Mouse (Mus musculus) intestine, embryonic 15.5 days (tissue): ENCODE measurements around the gene C2cd4b. TPM values are rescaled to one million over a fixed set of nuclear protein-coding genes. Genes with fewer than 3 reads are reported as not detected.
"Not testable (repeated sequence)": the region's sequence is repeated elsewhere in the genome, so short reads cannot be mapped to it uniquely, and the experiment has no call there.

Source experiments
- ATAC-seq: fragments of 200-750 bp; cut with Nextera tagmentation; 2 replicates; pipeline ENCODE4 v1.8.0; 2017; ENCODE audit warnings: moderate TSS enrichment, moderate library complexity
- H3K27ac ChIP-seq: fragments of 300-500 bp; sonication (generic); 2 replicates; pipeline ENCODE4 v1.5.1; 2015; ENCODE audit warnings: mild to moderate bottlenecking, inconsistent platforms
- H3K27me3 ChIP-seq: fragments of 300-500 bp; sonication (generic); replicated peaks from 2 replicates; pipeline ENCODE4 v1.6.1; 2015; ENCODE audit warnings: inconsistent platforms
- H3K36me3 ChIP-seq: fragments of 300-500 bp; sonication (generic); 2 replicates; pipeline ENCODE4 v1.6.1; 2015; ENCODE audit warnings: inconsistent platforms
- H3K4me1 ChIP-seq: fragments of 300-500 bp; sonication (generic); replicated peaks from 2 replicates; pipeline ENCODE4 v1.6.1; 2015; ENCODE audit warnings: inconsistent platforms
- H3K4me2 ChIP-seq: fragments of 300-500 bp; sonication (generic); replicated peaks from 2 replicates; pipeline ENCODE4 v1.6.1; 2015; ENCODE audit warnings: mild to moderate bottlenecking, inconsistent platforms
- H3K4me3 ChIP-seq: fragments of 300-500 bp; sonication (generic); replicated peaks from 2 replicates; pipeline ENCODE4 v1.5.1; 2015; ENCODE audit warnings: inconsistent platforms
- H3K9ac ChIP-seq: fragments of 300-500 bp; sonication (generic); 2 replicates; pipeline ENCODE4 v1.6.1; 2015; ENCODE audit warnings: inconsistent platforms
- H3K9me3 ChIP-seq: fragments of 300-500 bp; sonication (generic); 2 replicates; pipeline ENCODE4 v1.6.1; 2016; ENCODE audit warnings: inconsistent platforms
- WGBS: fragments of 180-500 bp; shearing (Covaris S2); methylation state at CpG from one replicate; pipeline ENCODE4 v1.1.7; 2015; 5-methylcytosine and 5-hydroxymethylcytosine counted together
- polyA plus RNA-seq: library from polyadenylated mRNA; unstranded; fragments of >200 nt; fragmentation: Nextera tagmentation; extraction: Ambion mirVana; gene quantifications from 2 replicates; pipeline ENCODE4 v1.2.1, GENCODE M21; 2015

C2cd4b gene
- polyA plus RNA-seq, 1 experiment from 2014 or later = 1.3 TPM

GRCm38 (mm10) chr9:67754713-67755112 is 4.5 kb upstream of the C2cd4b start:
- H3K36me3 ChIP-seq = no peaks in the 10 kb centered on the region
- 66% methylated on average over 3 of the region's 3 CpGs for WGBS
- H3K9ac ChIP-seq = no peak overlapping the region
- no peak for ATAC-seq
- H3K4me1 ChIP-seq = 0 out of 2 replicates have a peak, but pooled peaks cover 6% of the 10 kb centered on the region
- no peak overlapping the region for H3K4me3 ChIP-seq
- H3K4me2 ChIP-seq = no peak overlapping the region
- no peaks in the 10 kb centered on the region for H3K9me3 ChIP-seq
- peaks cover 12% of the 10 kb centered on the region for H3K27me3 ChIP-seq
- no peak overlapping the region for H3K27ac ChIP-seq

DNA sequence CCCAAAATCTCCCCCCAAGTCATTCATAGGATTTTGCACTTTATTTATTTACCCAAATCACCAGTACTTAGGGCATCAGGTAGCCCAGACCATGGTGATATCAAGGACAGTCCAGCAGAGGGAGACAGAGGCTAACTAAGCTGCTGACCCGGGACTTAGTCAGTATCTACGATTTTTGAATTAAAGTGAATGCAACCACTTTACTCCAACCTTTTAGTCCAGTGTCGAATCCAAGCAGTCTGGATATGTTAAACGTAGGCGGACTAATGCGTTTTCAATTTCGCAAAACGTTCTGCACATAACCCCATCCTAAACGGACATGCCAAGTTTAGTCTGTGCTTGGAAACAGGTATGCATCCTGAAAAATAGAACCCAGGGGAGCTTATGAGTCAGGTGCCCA is 551 bp upstream of the C2cd4b start:
- no peak overlapping the region for H3K4me3 ChIP-seq
- H3K4me2 ChIP-seq = peak overlapping the region; percentile 94
- H3K9ac ChIP-seq = no peak overlapping the region
- peaks cover 19% of the 10 kb centered on the region for H3K27me3 ChIP-seq
- H3K36me3 ChIP-seq = no peaks in the 10 kb centered on the region
- H3K9me3 ChIP-seq = no peaks in the 10 kb centered on the region
- H3K4me1 ChIP-seq = 0 out of 2 replicates have a peak, but pooled peaks cover 7% of the 10 kb centered on the region
- 0 out of 2 replicates have a peak, but pooled peaks have one; percentile 34 for ATAC-seq
- H3K27ac ChIP-seq = no peak overlapping the region
- 3% methylated on average over 9 of the region's 9 CpGs for WGBS

DNA sequence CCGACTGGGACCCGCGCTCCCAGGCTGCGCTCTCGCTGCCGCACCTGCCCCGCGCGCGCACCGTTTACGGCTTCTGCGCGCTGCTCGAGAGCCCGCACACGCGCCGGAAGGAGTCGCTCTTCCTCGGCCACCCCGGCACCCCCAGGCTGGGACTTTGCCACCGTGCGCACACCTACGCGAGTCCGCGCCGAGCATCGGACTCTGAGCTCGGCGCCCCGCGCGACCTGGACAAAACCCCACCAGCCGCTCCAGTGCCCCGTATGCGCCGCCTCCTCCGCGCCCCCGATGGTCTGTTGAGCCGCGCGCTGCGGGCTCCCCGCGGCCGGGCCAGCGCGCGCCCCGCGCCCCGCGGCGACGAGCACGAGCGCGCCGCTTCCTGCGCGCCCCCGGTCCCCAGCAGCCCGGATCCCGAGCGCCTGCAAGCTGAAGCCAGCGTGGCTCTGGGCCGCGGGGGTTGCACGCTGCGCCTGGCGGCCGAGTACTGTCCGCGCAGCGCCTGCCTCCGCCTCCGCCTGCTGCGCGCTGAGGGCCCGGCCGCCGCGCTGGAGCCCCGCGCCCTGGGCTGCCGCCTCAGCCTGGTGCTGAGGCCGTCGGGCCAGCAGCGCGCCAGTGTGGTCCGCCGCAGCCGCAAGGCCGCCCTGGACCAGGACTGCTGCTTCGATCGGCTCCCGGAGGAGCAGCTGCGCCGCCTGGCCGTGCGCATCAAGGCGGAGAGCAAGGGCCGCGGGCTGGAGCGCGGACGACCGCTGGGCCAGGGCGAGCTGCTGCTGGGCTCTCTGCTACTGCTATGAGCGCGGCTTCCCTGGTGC is 923 bp downstream of the C2cd4b start:
- Histone ChIP-seq H3K4me2 (peak overlapping the region; percentile 94), H3K27me3 (peaks cover 19% of the 10 kb centered on the region), H3K9ac (peak overlapping the region; percentile 50), H3K4me3 (peak overlapping the region; percentile 68)
- ATAC-seq = peak; percentile 87
- under 1% methylated on average over 106 of the region's 114 CpGs for WGBS
- H3K36me3 ChIP-seq, H3K9me3 ChIP-seq, H3K27ac ChIP-seq, H3K4me1 ChIP-seq: not testable (repeated sequence)

DNA sequence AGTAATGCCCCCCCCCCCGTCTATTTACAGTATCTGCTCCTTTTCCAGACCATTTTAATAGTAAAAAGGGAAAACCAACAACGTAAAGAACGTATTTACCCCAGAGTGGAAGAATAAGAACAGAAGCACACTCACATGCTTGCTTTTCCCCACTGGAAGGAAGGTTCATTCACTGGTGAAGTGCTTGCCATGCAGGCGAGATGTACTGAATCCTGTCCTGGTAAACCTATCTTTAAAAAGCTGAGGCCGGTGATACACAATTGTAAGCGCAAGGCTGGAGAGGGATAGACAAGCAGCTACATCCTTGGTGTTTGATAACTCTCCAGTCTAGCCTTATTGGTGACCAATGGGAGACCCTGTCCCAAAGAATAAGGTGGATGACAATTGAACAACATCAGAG is 1.8 kb downstream of the C2cd4b start:
- peaks cover 19% of the 10 kb centered on the region for H3K27me3 ChIP-seq
- H3K27ac ChIP-seq = no peak overlapping the region
- H3K4me1 ChIP-seq = 0 out of 2 replicates have a peak, but pooled peaks cover 7% of the 10 kb centered on the region
- H3K9me3 ChIP-seq = no peaks in the 10 kb centered on the region
- no peak overlapping the region for H3K9ac ChIP-seq
- no peak overlapping the region for H3K4me3 ChIP-seq
- ATAC-seq = no peak
- H3K4me2 ChIP-seq = peak overlapping the region; percentile 94
- H3K36me3 ChIP-seq = no peaks in the 10 kb centered on the region
- WGBS = 74% methylated on average over 6 of the region's 6 CpGs

DNA sequence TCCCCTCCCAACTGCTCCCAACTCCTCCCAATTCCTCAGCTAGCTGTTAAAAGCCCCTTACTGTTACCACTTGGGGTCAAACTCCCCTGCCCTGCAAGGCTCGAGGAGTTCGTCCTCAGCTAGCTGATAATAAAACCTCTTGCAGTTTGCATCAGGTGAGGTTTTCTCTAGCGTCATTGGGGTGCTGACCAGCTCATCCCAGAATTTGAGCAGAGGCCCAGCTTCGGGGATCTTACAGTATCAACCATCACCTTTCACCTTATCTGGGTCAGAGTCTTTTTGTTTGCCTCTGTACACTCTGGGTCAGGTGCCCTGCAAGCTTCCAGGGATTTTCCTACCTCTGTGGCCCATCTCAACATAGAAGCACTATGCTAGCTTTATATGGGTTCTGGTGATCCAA is 4.1 kb downstream of the C2cd4b start:
- no peaks in the 10 kb centered on the region for H3K9me3 ChIP-seq
- H3K4me2 ChIP-seq = no peak overlapping the region
- 0 out of 2 replicates have a peak, but pooled peaks cover 7% of the 10 kb centered on the region for H3K4me1 ChIP-seq
- H3K9ac ChIP-seq = no peak overlapping the region
- 72% methylated on average over 4 of the region's 4 CpGs for WGBS
- no peak for ATAC-seq
- no peak overlapping the region for H3K27ac ChIP-seq
- no peak overlapping the region for H3K4me3 ChIP-seq
- peaks cover 19% of the 10 kb centered on the region for H3K27me3 ChIP-seq
- no peaks in the 10 kb centered on the region for H3K36me3 ChIP-seq

- Histone ChIP-seq H3K27ac (no peak overlapping the region), H3K9ac (no peak overlapping the region), H3K4me1 (no peaks in the 10 kb centered on the region), H3K4me3 (no peak overlapping the region), H3K9me3 (no peaks in the 10 kb centered on the region), H3K27me3 (no peaks in the 10 kb centered on the region), H3K4me2 (no peak overlapping the region), H3K36me3 (no peaks in the 10 kb centered on the region)
- ATAC-seq = no peak
- 65% methylated on average over 4 of the region's 4 CpGs for WGBS
Observed at GRCm38 (mm10) chr9:67766405-67766804, 7.2 kb downstream of the C2cd4b start.

DNA sequence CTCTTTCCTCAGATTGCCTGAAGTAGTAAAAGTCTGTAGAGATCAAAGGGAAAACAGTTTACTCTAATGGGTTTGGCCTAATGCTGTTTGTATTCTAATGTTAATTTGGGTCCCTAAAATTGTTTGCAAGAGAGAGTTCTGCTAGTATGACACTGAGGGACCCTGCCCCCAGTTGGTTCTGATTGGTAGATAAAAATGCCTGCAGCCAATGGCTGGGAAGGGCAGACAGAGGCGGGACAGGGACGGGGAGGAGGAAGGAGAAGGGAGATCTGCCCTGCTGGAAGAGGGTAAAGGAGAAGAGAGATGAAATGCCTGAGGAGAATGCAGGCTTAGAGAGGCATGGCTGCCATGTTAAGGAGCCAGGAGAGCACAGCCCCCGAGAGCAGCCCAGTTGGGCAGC is 7.7 kb downstream of the C2cd4b start:
- Histone ChIP-seq H3K4me3 (no peak overlapping the region), H3K27me3 (no peaks in the 10 kb centered on the region), H3K4me2 (no peak overlapping the region), H3K9ac (no peak overlapping the region), H3K9me3 (no peaks in the 10 kb centered on the region), H3K4me1 (no peaks in the 10 kb centered on the region), H3K36me3 (no peaks in the 10 kb centered on the region), H3K27ac (no peak overlapping the region)
- 37% methylated on average over 3 of the region's 3 CpGs for WGBS
- no peak for ATAC-seq

- no peak overlapping the region for H3K9ac ChIP-seq
- no peaks in the 10 kb centered on the region for H3K9me3 ChIP-seq
- H3K27ac ChIP-seq = no peak overlapping the region
- WGBS = 85% methylated on average over 4 of the region's 4 CpGs
- H3K4me1 ChIP-seq = no peaks in the 10 kb centered on the region
- no peaks in the 10 kb centered on the region for H3K27me3 ChIP-seq
- ATAC-seq = no peak
- no peak overlapping the region for H3K4me3 ChIP-seq
- no peaks in the 10 kb centered on the region for H3K36me3 ChIP-seq
- H3K4me2 ChIP-seq = no peak overlapping the region
Observed at GRCm38 (mm10) chr9:67768843-67769242, 9.6 kb downstream of the C2cd4b start.

DNA sequence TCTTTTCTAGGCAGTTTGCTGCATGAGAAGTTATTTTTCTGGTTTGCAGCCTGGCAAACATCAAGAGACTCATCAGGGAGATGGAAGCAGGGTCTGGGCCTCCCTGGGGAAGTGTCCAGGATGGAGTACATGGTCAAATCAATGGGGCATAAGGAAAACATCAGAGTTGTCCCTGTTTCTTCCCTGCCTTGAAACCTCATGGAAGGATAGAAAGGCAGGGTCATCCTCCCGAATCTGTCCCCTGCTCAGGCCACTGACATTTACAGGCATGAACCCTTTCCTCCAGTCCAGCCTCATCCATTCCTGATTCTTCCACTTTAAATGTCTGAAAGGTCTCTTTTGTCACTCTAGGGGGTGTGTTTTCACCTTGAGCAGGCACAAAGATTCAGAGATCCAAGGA is 10.2 kb downstream of the C2cd4b start:
- no peak overlapping the region for H3K9ac ChIP-seq

GRCm38 (mm10) chr9:67771293-67771692 is 12.1 kb downstream of the C2cd4b start:
- H3K27me3 ChIP-seq = no peaks in the 10 kb centered on the region
- no peaks in the 10 kb centered on the region for H3K36me3 ChIP-seq
- WGBS = 18% methylated on average over 7 of the region's 7 CpGs
- no peaks in the 10 kb centered on the region for H3K9me3 ChIP-seq
- H3K4me2 ChIP-seq = no peak overlapping the region
- no peak overlapping the region for H3K9ac ChIP-seq
- ATAC-seq = no peak
- H3K4me3 ChIP-seq = no peak overlapping the region
- H3K4me1 ChIP-seq = no peaks in the 10 kb centered on the region
- H3K27ac ChIP-seq = no peak overlapping the region

More for the DNA sequence above, 10.2 kb downstream of the C2cd4b start:
- no peaks in the 10 kb centered on the region for H3K36me3 ChIP-seq
- 75% methylated on average over 1 of the region's 1 CpGs for WGBS
- H3K9me3 ChIP-seq = no peaks in the 10 kb centered on the region
- H3K27me3 ChIP-seq = no peaks in the 10 kb centered on the region
- no peak overlapping the region for H3K27ac ChIP-seq
- no peaks in the 10 kb centered on the region for H3K4me1 ChIP-seq
- no peak overlapping the region for H3K4me2 ChIP-seq
- no peak overlapping the region for H3K4me3 ChIP-seq
- ATAC-seq = no peak

- H3K9ac ChIP-seq = no peak overlapping the region
- no peak overlapping the region for H3K4me3 ChIP-seq
- WGBS = 67% methylated on average over 6 of the region's 6 CpGs
- H3K27ac ChIP-seq = no peak overlapping the region
- no peaks in the 10 kb centered on the region for H3K36me3 ChIP-seq
- ATAC-seq = no peak
- H3K4me1 ChIP-seq = no peaks in the 10 kb centered on the region; the same call in 1 of the 2 replicates
- no peaks in the 10 kb centered on the region for H3K9me3 ChIP-seq
- 0 out of 2 replicates have a peak, but pooled peaks cover 2% of the 10 kb centered on the region for H3K27me3 ChIP-seq
- H3K4me2 ChIP-seq = no peak overlapping the region
Observed at GRCm38 (mm10) chr9:67774201-67774600, 15.0 kb downstream of the C2cd4b start.

DNA sequence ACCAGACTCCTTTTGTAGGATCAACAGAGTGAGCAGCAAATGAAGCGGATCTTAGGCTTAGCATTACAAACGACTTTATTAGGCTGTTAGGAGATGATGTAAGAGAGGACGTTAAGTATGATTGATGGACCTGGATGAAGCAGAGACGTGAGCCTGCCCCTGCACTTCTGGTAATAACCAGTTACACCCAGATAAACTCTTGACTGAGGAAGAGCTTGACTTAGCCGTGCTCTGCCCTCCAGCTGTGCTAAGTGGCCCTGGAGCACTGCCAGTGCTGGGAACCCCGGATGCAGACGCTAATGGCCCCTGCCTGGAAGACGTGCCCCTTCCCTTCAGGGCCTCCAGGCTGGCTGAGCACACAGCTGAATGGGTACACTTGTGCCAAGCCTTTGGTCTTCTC is 19.3 kb downstream of the C2cd4b start:
- WGBS = 15% methylated on average over 8 of the region's 8 CpGs
- no peaks in the 10 kb centered on the region for H3K9me3 ChIP-seq
- no peak overlapping the region for H3K4me3 ChIP-seq
- H3K27ac ChIP-seq = no peak overlapping the region
- no peak overlapping the region for H3K4me2 ChIP-seq
- peak; percentile 36 for ATAC-seq
- no peaks in the 10 kb centered on the region; the same call in 1 of the 2 replicates for H3K4me1 ChIP-seq
- H3K36me3 ChIP-seq = no peaks in the 10 kb centered on the region
- no peak overlapping the region for H3K9ac ChIP-seq
- 0 out of 2 replicates have a peak, but pooled peaks cover 2% of the 10 kb centered on the region for H3K27me3 ChIP-seq

- no peak overlapping the region for H3K4me2 ChIP-seq
- no peaks in the 10 kb centered on the region for H3K9me3 ChIP-seq
- WGBS = 65% methylated on average over 6 of the region's 6 CpGs
- no peak overlapping the region for H3K4me3 ChIP-seq
- no peak overlapping the region for H3K9ac ChIP-seq
- no peak overlapping the region for H3K27ac ChIP-seq
- no peaks in the 10 kb centered on the region for H3K36me3 ChIP-seq
- H3K27me3 ChIP-seq = 0 out of 2 replicates have a peak, but pooled peaks cover 2% of the 10 kb centered on the region
- no peak for ATAC-seq
- H3K4me1 ChIP-seq = no peaks in the 10 kb centered on the region; the same call in 1 of the 2 replicates
Observed at GRCm38 (mm10) chr9:67782786-67783185, 23.5 kb downstream of the C2cd4b start.
